Mouse (Mus musculus) spleen, embryonic (tissue): ENCODE measurements around the gene Rb1.

Experiments used
- CTCF ChIA-PET: fragments of 350-600 bp; sonication (Branson Sonifier 250); formaldehyde crosslinking; loops from one replicate; lab custom pipeline; 2022; lab: Charles Lee

Rb1 gene

DNA sequence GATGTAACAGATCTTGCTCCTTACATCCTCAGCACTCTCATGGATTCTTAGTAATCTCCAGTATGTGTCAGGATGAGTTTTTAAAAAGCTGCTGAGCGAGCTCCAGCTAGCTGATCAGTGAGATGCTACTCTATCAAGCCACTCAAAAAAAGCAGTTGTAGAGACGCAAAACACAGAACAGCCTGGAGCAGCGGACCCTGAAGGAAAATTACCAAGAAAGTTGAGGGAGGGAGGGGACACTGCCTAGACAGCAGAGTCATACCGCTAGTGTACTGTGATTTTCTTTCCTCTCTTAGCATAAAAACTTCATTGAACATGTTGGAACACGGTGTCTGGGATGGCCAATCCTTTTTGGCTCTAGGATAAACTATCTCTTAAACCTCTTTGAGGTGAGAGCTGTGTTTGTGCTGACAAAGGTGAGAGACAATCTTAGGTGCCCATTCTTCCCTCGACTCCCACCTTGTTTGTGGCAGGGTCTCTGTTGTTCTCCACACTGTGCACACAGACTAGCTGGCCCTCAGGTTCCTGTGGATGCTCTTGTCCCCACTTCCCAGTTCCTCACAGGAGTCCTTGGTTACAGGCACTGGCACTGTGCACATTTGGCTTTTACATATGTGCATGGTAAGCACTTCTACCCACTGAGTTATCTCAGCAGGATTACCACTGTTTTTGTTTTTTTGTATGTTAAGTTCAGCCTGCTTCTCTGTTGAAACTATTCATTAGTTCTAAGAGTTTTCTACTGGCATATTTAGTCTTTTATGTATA lies 10.9 kb upstream of the Rb1 start:
- CTCF ChIA-PET: no interaction called here

DNA sequence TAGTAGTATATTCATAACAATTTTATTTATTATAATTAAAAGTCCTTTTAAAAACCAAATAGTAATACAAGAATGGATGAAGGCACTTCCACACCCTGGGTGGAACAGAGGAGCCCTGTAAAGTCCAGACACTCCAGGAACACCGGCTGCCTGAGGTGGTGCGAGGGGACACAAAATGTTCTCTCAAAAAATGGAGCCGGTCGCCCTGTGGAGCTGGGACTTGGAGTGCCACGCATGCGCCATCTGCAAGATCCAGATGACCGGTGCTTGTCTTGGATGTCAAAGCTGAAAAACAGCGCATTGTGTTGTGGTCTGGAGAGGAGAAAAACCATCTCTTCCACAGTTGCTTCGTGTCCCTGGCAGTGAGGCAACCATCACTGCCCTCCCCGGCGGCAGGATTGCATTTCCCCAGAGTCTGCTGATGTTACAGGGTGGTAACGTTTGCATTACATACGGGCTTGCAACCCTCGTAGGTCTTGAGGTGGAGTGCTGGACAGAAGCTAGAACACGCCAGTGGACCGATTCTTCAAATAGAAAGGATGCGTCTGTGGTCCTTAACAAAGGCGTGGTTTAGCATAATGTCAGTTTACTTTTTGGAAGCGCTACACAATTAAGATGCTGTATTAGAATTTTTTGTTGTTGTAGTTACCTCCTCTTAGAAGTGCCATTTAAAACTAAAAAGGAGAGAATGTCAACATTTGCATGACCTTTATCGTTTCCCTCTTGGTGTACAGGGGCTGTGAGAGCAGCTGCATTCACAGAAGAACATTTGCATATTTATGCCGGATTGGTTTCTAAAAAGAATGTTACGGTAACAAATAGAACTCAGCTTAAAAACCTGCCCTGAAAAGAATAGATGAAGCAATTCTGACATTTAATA lies 9.5 kb upstream of the Rb1 start:
- CTCF ChIA-PET: no interaction called here

DNA sequence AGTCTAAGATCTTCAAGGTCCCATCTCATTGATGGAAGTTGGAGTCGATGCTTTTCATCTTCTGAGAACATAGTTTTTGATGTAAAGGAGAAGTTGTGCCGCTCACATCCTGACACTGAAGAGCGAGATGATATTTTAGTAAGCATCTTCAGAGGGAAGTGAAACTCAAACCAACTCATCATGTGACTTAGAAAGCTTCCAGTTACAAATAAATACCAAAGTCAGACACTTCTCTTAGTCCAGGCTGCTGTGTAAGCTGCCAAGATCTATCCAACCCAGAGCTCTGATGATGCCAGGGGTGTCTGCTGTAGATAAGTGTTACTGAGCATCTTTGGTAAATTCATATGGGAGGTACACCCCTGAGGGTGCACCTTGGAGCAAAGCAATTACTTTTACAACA lies 8.3 kb upstream of the Rb1 start:
- CTCF ChIA-PET: no interaction called here

DNA sequence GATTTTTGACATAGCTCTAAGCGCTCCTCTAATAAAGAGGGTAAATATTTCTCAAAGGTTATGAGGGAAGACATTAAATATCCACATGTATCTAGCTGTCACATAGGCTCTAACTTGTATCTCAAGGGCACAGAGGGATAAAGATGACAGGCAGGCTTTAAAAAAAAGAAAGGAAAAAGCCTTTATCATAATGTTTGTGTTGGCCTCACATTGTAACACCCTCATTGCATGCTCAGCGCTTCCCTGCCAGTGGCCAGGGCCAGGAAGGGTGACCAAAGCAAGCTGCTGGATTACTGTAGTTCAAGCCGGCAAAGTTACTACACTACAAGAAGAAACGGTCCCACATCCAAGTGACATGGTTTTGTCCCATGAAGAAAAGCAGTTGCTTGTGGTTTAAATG lies 5.8 kb upstream of the Rb1 start:
- CTCF ChIA-PET: no interaction called here

DNA sequence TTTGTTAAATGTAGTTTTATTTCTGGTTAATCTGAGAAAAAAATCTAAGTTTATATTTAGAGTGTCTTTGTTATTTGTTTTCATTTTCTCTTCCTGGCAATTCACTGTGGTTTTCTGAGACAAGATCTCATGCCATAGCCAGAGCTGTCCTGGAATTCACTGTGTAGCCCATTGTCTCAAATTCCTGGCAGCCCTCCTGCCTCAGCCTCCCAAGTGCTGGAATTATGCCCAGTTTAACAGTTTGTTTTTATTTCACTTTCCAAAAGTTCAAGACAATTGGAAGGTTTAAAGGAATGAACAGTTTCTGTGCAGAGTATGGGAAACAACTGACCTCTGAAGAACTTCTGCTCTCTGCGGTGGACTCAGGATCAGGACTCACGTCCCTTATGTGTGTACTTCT lies 4.2 kb upstream of the Rb1 start:
- CTCF ChIA-PET: no interaction called here

DNA sequence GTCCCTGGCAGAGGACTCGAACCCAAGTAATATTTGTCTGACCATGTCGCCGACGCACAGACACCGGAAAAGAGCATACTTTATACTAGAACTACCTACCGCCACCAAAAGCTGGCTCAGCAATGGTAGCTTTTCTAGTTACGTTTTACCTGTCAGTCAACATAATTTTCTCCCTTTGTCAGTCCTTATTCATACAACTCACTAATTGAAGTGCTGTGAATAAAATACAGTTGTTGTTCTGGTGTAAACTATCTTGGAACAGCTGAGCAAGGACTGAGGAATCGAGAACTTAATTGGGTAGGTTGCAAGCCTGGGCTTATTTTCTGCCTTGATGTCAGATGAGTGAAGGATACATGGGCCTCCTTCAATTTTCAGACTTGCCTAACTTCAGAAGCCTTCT lies 889 bp upstream of the Rb1 start:
- CTCF ChIA-PET: no interaction called here

DNA sequence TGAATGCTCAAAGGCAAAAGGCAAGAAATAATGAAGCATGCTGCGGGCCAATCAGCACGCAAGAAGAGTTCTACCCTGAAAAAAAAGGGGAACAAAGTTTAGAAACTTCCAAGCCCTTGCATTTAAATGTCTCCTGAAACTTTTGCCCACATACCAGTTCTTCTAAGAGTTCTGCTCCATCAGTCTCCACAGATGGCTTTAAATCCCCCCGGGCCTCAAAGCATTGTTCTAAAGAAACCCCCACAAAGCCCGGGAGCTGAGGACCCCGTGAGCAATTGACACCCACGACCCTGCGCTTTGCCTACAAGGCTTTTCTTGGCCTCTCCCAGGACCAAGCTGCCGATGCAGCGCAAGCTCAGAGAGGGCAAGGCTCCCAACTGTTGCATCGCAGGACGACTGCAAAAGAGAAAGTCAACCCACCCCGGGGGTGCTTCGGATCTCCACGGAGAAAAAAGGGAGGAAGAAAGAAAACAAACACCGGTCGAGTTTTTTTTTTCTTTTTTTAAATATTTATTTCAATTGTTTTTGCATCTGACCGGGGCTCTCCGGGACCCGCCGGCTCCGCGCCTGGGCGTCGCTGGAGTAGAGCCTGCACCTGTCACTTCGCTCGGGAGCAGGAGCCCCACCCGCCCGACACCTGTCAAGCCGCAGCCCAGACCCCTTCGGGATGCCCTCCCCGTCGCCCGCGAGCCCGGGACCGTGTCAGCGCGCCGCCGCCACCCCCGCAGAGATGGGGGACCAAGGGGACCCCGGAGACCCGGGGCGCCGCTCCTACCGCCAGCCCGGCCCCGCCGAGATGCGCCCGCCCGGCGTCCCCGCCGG lies 777 bp downstream of the Rb1 start:
- CTCF ChIA-PET: no interaction called here

DNA sequence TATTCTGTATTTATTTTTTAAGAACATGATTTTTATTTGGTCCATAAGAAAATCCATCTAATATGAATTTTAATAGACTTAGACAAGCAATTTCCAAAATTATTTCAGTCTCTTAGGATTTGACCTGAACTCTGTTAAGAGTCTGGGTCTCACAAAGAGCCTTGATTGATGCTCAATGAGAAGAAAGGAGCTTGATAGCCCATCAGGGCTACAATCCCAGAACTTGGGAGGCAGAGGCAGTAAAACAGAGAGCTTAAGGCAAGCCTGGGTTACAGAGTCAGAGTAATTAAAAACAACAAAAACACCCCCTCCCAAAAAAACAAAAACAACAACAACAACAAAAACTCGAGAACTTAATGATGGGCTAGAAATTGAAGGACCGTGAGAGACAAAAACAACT lies 1.7 kb downstream of the Rb1 start:
- CTCF ChIA-PET: no interaction called here

DNA sequence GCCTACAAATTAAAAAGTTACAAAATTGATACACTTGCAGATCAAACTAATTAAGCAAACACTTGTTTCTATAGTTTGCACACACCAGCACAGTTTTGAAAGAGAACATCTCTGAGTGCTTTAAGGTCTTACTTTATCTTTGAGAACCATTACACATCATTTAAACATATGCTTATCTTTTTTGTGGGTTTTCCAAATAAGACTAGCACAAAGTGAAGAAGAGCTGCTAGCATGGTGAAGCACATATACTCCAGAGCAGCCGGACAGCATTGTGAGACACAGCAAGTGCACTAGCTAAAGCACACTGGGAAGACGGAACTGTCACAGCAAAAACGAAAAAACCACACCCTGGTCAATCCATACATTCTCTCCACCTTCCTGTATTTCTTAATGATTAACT lies 3.5 kb downstream of the Rb1 start:
- CTCF ChIA-PET: no interaction called here

DNA sequence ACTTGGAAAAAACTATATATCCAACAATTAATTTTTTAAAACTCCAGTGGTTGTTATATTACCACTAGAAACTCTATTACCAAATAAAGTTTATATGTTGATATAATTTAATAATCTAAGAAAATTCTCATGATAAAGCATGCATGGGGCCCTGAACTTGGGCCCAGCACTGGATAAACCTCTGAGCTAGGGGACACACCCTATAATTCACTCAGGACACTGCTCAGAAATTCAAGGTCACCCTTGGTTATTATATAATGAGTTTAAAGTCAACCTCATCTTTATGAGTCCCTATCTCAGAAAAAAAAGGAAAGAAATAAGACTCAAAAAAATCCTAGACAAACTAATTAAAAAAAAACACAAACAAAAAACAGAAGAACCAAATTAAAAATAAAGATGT lies 8.7 kb downstream of the Rb1 start:
- CTCF ChIA-PET: interaction anchor here (0.7 kb wide), 1 partner anchor 16 kb away, joined by 3 read pairs; no protein-coding TSS in a partner anchor

DNA sequence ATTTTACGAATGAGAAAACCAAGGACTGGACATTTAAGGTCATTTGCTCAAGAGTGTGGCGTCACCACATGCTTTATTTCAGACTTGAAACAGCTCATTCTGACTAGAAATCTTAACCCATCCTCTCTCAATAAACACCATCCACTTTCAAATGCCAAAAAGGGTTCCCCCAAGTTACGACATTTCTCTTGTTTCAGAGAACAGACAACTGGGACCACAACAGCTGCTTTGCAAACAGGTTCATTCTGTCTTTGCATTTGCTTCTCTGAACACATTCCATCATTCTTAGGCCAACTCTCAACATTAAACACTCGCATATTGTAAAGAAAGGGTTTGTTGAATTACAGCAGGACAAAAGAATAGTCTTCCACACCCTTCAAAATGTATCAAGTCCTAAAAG lies 11.8 kb downstream of the Rb1 start:
- CTCF ChIA-PET: no interaction called here

DNA sequence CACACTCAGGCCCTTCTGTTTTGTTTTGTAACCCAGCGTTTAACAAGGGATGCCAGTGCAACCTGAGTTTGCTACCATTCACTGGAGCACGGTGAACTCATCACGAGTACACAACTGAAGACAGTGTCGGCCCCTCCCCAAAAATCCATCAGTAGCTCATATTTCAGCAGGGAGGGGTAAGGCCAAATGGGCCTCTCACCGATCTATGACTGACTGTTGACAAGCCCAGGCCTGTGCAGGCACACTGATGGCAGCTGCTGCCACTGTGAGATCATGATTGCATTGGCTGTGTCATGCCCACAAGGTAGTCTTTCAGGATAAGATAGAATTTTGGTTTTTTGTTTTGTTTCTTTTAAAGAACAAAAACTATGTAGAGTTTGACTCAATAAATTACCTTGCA lies 12.2 kb downstream of the Rb1 start:
- CTCF ChIA-PET: no interaction called here

DNA sequence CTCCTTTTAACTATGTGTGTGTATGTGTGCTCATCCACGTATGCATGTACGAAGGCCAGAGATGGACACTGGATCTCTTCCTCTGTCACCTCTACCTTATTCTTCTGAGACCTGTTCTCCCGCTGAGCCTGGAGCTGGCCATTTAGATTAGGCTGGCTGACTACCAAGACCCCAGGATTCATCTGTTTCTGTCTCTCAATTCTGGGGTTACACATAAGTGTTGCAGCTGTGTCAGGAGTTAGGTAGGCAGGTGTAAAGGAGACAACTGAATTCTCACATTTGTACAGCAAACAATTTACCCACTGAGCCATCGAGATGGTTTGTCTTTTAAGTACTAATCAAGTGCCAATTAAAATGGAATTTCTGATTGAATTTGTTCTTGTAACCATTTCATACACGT lies 12.7 kb downstream of the Rb1 start:
- CTCF ChIA-PET: no interaction called here

DNA sequence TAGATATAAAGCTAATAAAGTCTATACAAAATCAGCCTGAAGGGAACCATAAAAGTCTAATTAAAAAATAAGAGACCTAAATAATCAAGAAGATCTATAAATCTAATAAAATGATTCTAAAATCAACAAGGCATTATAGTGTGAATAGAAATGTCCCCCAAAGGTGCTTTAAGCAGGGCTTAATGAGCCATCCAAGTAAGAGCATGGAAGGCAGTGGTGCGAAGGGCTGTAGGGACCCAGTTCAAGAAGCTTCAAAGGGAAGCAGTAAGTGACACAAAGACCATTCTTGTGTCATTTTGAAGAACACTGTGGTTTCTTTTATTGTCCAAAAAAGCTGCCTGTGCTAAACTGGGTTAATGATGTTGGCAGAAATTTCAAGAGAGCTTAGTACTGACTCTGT lies 18.1 kb downstream of the Rb1 start:
- CTCF ChIA-PET: no interaction called here

DNA sequence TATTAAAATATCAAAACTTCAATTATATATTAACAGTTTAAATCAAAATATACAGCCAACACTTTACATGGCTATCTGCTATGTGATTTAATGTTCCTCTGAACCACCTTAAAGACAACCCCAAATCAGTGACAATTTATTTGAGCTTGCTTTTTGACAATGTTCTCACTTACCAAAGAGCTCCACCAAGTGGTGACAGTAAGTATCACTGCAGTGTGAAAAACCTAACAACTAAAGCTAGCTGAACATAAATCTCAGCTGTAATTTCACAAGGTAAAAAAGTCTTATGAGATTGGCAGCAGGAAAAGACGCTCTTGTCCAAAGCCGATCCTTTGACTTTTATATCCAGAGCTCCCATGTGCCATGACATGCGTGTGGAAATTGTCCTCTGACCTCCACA lies 22.4 kb downstream of the Rb1 start:
- CTCF ChIA-PET: interaction anchor here (0.7 kb wide), 1 partner anchor 206 kb away, joined by 3 read pairs; no protein-coding TSS in a partner anchor

DNA sequence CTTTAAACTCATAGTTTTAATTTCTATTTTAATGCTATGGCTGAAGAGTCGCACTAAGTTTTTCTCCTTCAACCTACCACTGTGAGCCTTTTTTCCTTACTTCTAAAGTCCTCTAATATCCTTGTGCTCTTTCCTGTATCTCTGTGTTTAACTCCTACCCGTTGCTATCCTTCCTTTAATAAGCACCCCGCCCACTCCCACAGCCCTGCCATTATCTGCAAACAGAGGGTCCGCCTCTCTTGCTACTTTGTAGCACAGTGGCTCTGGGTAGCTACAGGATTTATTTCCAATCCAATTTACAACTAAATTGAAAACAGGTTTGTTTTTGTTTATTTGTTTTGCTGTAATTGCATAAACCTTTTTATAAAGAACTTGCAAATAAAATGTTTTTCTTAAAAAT lies 23.8 kb downstream of the Rb1 start:
- CTCF ChIA-PET: no interaction called here

DNA sequence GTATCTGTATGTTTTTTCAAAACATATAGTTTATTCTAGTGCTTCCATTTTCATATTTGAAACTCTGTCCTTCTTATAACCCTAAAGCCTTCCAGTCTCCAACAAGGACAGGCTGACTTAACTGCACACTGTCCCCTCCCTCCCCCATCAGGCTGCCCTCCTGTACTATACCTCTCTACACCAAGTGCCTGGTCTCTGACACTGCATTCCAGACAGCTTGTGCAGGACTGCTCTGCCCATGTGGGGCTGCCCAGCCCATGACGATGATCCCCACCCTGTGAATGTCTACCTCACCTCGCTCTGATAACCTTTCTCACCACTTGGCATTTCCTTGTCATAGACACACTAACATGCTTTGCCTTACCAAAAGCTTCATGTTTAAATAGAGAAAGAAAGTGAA lies 30.1 kb downstream of the Rb1 start:
- CTCF ChIA-PET: no interaction called here

DNA sequence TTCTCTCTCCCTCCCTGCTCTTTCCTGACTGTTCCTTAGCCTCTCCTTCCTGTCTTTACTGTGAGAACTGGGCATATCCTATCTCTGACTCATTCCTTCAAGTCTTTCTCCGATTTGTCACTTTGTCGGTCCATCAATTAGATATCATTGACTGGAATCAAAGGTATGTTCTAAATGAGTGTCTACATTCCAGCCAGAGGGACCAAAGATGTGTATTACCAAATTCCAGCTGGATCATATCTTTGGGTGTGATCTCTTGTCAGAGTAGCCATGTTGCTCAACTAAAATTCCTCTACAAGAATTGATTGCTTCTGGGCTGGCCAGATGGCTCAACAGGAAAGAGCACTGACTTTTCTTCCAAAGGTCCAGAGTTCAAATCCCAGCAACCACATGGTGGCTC lies 32.0 kb downstream of the Rb1 start:
- CTCF ChIA-PET: no interaction called here

DNA sequence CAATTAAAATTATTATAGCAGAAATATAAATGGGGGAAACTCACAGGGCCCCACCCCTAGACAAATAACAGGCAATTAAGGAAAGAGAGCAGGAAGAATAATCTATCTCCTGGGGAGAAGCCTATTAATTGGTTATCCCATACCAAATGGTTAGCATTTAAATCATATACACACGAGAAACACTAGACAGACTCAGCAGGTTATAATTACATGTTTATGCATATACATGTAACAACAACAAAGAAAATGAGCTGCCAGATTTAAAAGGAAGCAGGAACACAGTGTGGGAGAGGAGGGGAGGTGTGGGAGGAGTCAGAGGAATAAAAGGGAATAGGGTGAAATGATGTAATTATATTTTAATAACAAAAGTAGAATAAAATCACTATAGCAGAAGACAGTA lies 33.2 kb downstream of the Rb1 start:
- CTCF ChIA-PET: no interaction called here

DNA sequence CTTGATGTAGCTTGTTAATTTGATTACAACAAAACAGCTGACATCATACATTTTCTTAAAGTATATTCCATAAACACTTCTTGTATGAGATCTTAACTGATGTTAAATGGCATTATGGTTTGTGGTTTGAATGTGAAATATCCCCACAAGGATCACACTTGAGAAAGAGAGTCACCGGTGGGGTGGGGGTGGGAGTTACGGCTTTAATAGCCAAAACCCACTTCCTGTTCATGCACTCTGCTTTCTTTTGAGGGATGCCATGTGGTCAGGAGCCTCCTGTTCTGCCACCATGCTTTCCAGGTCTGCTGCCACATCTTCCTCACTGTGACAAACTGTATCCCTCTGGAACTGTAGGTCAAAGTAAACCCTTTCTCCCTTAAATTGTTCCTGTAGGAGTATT lies 35.7 kb downstream of the Rb1 start:
- CTCF ChIA-PET: interaction anchor here (0.6 kb wide), 1 partner anchor 183 kb away, joined by 3 read pairs; no protein-coding TSS in a partner anchor

DNA sequence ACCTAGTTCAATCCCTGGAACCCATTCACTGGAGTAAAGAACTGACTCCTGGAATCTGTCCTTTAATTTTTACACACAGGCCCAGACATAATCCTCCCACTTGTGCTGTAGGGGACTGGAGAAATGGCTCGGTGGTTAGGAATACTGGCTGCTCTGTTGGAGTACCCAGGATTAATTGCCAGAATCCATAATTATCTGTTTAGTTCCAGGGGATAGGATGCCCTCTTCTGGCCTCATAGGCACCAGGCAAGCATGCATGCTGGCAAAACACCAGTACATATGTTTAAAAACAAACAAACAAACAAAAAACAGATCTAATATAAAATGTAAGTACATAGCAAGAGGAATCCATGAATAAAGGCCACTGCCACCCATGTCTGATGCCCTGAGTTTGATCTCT lies 44.6 kb downstream of the Rb1 start:
- CTCF ChIA-PET: no interaction called here

DNA sequence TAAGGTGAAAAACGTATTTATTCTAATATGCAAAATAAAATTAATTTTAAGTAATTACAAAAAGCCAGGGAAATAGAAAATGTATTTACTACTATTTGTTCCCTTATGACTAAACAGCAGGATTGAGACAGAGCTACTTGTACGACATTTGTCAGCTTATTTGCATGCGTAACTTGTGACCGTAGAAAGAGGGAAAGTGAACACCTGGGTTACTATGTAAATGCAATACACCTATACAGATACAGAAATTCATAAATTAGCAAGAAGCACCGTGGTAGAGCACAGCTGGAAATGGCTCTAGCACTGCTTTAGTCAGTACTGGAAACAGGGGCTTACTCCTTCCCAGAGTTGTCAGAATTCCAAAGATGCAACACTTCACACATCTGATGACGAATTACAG lies 46.5 kb downstream of the Rb1 start:
- CTCF ChIA-PET: no interaction called here
